Mouse (Mus musculus) embryonic facial prominence, embryonic 14.5 days (tissue): ENCODE measurements around the gene Pitpnc1. TPM values are rescaled to one million over a fixed set of nuclear protein-coding genes. Genes with fewer than 3 reads are reported as not detected.

Experiments used
- ATAC-seq: fragments of 200-750 bp; cut with Nextera tagmentation; 2 replicates; pipeline ENCODE4 v1.8.0; 2017; ENCODE audit warnings: low read depth, moderate number of reproducible peaks, moderate TSS enrichment
- DNase-seq: peaks from one replicate; pipeline ENCODE4 v3.0.0-alpha.2; 2015; ENCODE audit warnings: low spot score
- H3K27ac ChIP-seq: fragments of 300-500 bp; sonication (generic); replicated peaks from 2 replicates; pipeline ENCODE4 v1.5.1; 2014; ENCODE audit warnings: low read depth, mild to moderate bottlenecking, low read length, moderate library complexity
- H3K27me3 ChIP-seq: fragments of 300-500 bp; sonication (generic); replicated peaks from 2 replicates; pipeline ENCODE4 v1.6.1; 2014; ENCODE audit warnings: low read length; ENCODE audit not compliant: control insufficient read depth, insufficient read depth
- H3K36me3 ChIP-seq: fragments of 300-500 bp; sonication (generic); 2 replicates; pipeline ENCODE4 v1.6.1; 2014; ENCODE audit warnings: low read length, mixed read lengths; ENCODE audit not compliant: control insufficient read depth, insufficient read depth
- H3K4me1 ChIP-seq: fragments of 300-500 bp; sonication (generic); 2 replicates; pipeline ENCODE4 v1.6.1; 2014; ENCODE audit warnings: antibody characterized with exemption, low read length; ENCODE audit not compliant: control insufficient read depth, insufficient read depth
- H3K4me2 ChIP-seq: fragments of 300-500 bp; sonication (generic); 2 replicates; pipeline ENCODE4 v1.6.1; 2014; ENCODE audit warnings: low read depth, mild to moderate bottlenecking, low read length, moderate library complexity, mixed read lengths
- H3K4me3 ChIP-seq: fragments of 300-500 bp; sonication (generic); 2 replicates; pipeline ENCODE4 v1.5.1; 2014; ENCODE audit warnings: low read depth, mild to moderate bottlenecking, low read length
- H3K9ac ChIP-seq: fragments of 300-500 bp; sonication (generic); 2 replicates; pipeline ENCODE4 v1.6.1; 2014; ENCODE audit warnings: low read depth, mild to moderate bottlenecking, low read length, moderate library complexity, mixed read lengths
- H3K9me3 ChIP-seq: fragments of 300-500 bp; sonication (generic); 2 replicates; pipeline ENCODE4 v1.6.1; 2016; ENCODE audit warnings: low read length; ENCODE audit not compliant: control insufficient read depth
- WGBS: fragments of 180-500 bp; shearing (Covaris S2); extraction: QIAGEN DNeasy Blood & Tissue Kit; methylation state at CpG from one replicate; pipeline ENCODE4 v1.1.7; 2014; 5-methylcytosine and 5-hydroxymethylcytosine counted together
- polyA plus RNA-seq: library from polyadenylated mRNA; unstranded; fragments of >200 nt; fragmentation: Nextera tagmentation; extraction: Ambion mirVana; gene quantifications from 2 replicates; pipeline ENCODE4 v1.2.1, GENCODE M21; 2014

The Pitpnc1 gene
- polyA plus RNA-seq, 1 experiment from 2014 or later: 20.6 TPM

DNA sequence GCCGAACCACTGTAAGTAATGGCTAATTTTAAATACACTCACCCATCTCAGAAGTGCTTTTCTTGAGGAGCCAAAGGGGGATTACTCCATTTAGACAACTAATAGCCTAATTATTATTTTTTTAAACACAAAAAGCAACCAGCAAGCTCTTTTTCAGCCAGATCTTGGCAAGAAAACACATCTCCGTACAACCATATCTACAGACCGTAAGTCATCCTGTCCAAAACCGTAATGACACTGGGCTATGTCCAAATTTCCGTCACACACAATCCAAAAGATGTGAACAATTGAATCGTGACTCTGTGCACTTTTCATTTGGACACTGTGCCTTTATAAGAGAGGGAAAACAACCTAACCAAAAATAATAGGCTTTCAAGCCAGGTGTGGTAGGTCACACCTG lies 20.4 kb downstream of the Pitpnc1 start:
- no peak overlapping the region for H3K27ac ChIP-seq
- WGBS: 77% methylated on average over 6 of the region's 6 CpGs
- no peak for ATAC-seq

GRCm38 (mm10) chr11:107449169-107449910 lies 21.2 kb downstream of the Pitpnc1 start:
- ATAC-seq: 0 out of 2 replicates have a peak, but pooled peaks have one; percentile 26
- WGBS: 63% methylated on average over 17 of the region's 17 CpGs

More for the DNA sequence above, 20.4 kb downstream of the Pitpnc1 start:
- Histone ChIP-seq H3K4me2 (no peak overlapping the region), H3K4me1 (peaks cover 3% of the 10 kb centered on the region), H3K9ac (no peak overlapping the region), H3K9me3 (no peaks in the 10 kb centered on the region), H3K27me3 (no peaks in the 10 kb centered on the region), H3K4me3 (no peak overlapping the region), H3K36me3 (peaks cover 4% of the 10 kb centered on the region; the same call in 1 of the 2 replicates)
- no peak for DNase-seq

DNA sequence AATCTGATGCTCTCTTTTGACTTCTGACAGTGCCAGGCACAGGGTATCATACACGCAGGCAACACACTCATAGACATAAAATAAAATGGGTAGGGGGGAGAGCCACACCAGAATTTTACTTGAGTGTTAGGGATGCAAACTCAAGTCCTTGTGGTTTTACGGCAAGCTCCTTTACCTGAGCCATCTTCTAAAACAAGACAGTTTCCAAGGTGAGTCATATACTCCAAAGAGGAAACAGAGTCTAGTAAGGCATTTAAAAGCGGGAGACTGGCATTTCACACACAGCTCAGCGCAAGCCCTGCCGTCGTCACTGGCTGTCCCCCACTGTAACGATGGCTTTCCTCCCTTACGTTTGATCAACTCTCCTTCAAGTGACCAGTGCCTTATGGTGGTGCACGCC lies 22.6 kb downstream of the Pitpnc1 start:
- Histone ChIP-seq H3K36me3 (no peaks in the 10 kb centered on the region), H3K9me3 (no peaks in the 10 kb centered on the region), H3K4me2 (no peak overlapping the region), H3K27ac (no peak overlapping the region), H3K4me1 (peaks cover 3% of the 10 kb centered on the region), H3K27me3 (no peaks in the 10 kb centered on the region), H3K4me3 (no peak overlapping the region), H3K9ac (no peak overlapping the region)
- DNase-seq (no peak), ATAC-seq (no peak)
- whole genome bisulfite sequencing: 83% methylated on average over 9 of the region's 9 CpGs

More at GRCm38 (mm10) chr11:107449169-107449910, 21.2 kb downstream of the Pitpnc1 start:
- no peaks in the 10 kb centered on the region for H3K27me3 ChIP-seq
- DNase-seq: no peak
- no peak overlapping the region for H3K4me2 ChIP-seq
- H3K27ac ChIP-seq: no peak overlapping the region
- no peak overlapping the region for H3K4me3 ChIP-seq
- no peak overlapping the region for H3K9ac ChIP-seq
- H3K4me1 ChIP-seq: peaks cover 3% of the 10 kb centered on the region
- no peaks in the 10 kb centered on the region for H3K9me3 ChIP-seq
- H3K36me3 ChIP-seq: peaks cover 4% of the 10 kb centered on the region; the same call in 1 of the 2 replicates

- ATAC-seq: no peak
- Histone ChIP-seq H3K4me3 (no peak overlapping the region), H3K9me3 (no peaks in the 10 kb centered on the region), H3K9ac (no peak overlapping the region), H3K27ac (no peak overlapping the region), H3K4me2 (no peak overlapping the region), H3K4me1 (peaks cover 3% of the 10 kb centered on the region), H3K27me3 (no peaks in the 10 kb centered on the region), H3K36me3 (no peaks in the 10 kb centered on the region)
- WGBS: 52% methylated on average over 5 of the region's 5 CpGs
- no peak for DNase-seq
Measured at GRCm38 (mm10) chr11:107447349-107447748, 23.1 kb downstream of the Pitpnc1 start.

DNA sequence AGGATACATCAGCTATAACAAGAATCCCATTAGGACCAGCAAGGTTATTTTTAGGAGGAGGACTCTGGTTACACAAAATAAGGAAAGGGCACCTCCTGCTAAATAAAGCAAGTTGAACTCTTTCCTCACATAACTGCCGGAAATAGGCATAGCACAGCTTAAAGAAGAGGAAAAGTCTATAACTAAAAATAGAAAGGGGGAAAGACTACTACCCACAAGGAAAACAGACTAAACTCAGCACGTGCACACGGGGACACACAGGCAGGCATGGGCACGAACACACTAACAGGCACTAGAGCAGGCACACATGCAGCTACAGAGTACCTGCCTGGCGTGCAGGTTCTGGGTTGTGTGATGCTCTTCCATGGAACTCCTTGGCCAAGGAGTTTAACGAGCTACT lies 23.8 kb downstream of the Pitpnc1 start:
- no peak overlapping the region for H3K27ac ChIP-seq
- DNase-seq (no peak), ATAC-seq (no peak)
- H3K4me2 ChIP-seq: no peak overlapping the region
- H3K27me3 ChIP-seq: no peaks in the 10 kb centered on the region
- H3K4me3 ChIP-seq: no peak overlapping the region
- H3K36me3 ChIP-seq: no peaks in the 10 kb centered on the region
- H3K4me1 ChIP-seq: peaks cover 3% of the 10 kb centered on the region
- H3K9ac ChIP-seq: no peak overlapping the region
- WGBS: 70% methylated on average over 6 of the region's 6 CpGs
- no peaks in the 10 kb centered on the region for H3K9me3 ChIP-seq

- H3K4me3 ChIP-seq: no peak overlapping the region
- H3K9ac ChIP-seq: no peak overlapping the region
- peaks cover 3% of the 10 kb centered on the region for H3K4me1 ChIP-seq
- no peaks in the 10 kb centered on the region for H3K9me3 ChIP-seq
- H3K36me3 ChIP-seq: no peaks in the 10 kb centered on the region
- no peak overlapping the region for H3K27ac ChIP-seq
- no peak for ATAC-seq
- 85% methylated on average over 3 of the region's 3 CpGs for WGBS
- H3K27me3 ChIP-seq: no peaks in the 10 kb centered on the region
- no peak for DNase-seq
- H3K4me2 ChIP-seq: no peak overlapping the region
Measured at GRCm38 (mm10) chr11:107445683-107446082, 24.8 kb downstream of the Pitpnc1 start.

DNA sequence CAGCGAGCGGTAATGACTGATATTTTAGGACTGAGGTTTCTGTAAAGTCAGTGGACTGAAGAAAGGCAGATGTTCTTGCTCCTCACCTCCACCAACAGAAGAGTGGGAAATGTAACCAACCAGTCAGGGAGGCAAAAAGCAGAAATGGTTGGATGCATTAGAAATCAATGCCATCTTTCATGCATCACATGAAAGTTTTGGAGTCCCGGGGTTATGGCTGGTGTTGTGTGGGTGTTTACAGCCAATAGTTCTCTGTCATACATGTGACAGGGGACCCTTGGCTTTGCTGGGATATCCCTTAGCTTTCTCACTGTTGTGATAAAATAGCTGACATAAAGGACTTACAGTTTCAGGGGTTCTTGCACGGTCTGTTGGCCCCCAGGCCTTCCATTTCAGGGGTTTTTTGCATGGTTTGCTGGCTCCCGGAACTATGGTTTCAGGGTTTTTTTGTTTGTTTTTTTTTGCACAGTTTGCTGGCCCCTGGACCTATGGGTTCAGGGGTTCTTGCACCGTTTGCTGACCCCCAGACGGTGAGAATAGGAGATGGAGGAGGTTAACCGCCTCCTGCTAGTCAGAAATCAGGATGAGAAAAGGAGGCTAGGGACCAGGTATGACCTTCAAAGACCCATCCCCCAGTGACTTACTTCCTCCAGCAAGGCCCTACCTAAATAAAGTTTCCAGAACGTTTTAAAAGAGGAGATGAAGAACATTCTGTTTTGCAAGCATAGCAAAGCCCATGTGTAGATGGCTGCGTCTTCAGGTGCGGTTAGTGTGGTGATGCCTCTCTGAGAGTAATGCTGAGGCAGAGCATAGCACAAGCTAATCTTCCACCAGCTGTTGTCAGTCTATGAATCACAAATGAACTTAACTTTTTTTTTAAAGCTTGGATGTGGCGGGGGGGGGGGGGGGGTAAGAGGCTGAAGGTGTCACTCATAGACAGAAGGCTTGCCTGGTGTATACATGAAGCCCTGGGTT lies 27.1 kb downstream of the Pitpnc1 start:
- Histone ChIP-seq H3K9me3 (no peaks in the 10 kb centered on the region), H3K4me1 (no peaks in the 10 kb centered on the region), H3K27ac (no peak overlapping the region), H3K4me3 (no peak overlapping the region), H3K4me2 (no peak overlapping the region), H3K9ac (no peak overlapping the region), H3K36me3 (no peaks in the 10 kb centered on the region), H3K27me3 (no peaks in the 10 kb centered on the region)
- no peak for DNase-seq
- WGBS: 74% methylated on average over 11 of the region's 12 CpGs
- no peak for ATAC-seq

GRCm38 (mm10) chr11:107441050-107441449 lies 29.4 kb downstream of the Pitpnc1 start:
- Histone ChIP-seq H3K4me2 (no peak overlapping the region), H3K27ac (no peak overlapping the region), H3K4me3 (no peak overlapping the region), H3K36me3 (no peaks in the 10 kb centered on the region), H3K27me3 (no peaks in the 10 kb centered on the region), H3K9me3 (no peaks in the 10 kb centered on the region), H3K4me1 (peaks cover 9% of the 10 kb centered on the region), H3K9ac (no peak overlapping the region)
- 56% methylated on average over 3 of the region's 3 CpGs for WGBS
- ATAC-seq (no peak), DNase-seq (no peak)
